Mouse (Mus musculus) kidney, postnatal 25 days (tissue): Measurements from ENCODE around the gene Vtcn1.

Source experiments
- DNase-seq, 2 experiments: peaks; one replicate each; pipeline ENCODE4 v3.0.0; 2021; ENCODE audit warnings: mixed read lengths in 2 of 2

Vtcn1 gene

DNA sequence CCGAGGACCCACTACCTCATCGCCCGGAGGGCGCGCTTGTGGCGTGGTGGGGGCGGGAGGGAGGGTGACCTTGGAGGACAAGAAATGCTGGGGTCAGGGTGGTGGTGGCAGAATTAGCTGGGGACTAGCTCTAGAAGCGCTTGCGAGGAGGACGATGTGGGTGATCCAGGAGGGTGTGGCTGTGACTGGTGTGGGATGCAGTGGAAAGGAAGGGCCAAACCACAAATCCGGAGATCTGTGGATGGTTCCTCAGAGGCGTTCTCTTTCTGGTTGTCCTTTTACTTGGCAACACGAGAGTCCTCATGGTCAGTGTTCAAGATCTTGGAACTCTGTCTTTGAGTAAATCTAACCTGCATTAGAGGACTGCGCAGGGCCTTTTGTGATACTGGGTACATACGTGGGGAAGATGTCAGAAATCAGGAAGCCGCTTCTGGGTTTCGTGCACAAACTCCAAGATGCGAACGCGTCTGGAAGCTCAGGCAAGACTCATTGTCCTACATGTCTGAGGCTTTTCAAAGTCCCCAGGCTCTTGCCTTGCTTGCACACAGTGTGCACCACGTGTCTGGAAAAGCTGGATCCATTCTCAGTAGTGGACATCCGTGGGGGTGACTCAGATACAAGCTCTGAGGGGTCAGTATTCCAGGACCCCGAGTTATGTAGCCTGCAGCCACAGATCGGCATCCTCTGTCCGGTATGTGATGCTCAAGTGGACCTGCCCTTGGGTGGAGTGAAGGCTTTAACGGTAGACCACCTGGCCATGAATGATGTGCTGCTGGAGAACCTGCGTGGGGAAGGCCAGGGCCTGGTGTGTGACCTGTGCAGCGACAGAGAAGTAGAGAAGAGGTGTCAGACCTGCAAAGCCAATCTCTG is 97.5 kb downstream of the Vtcn1 start:
- no peak for DNase-seq

GRCm38 (mm10) chr3:100924065-100924732 is 98.9 kb downstream of the Vtcn1 start:
- DNase-seq = no peak

DNA sequence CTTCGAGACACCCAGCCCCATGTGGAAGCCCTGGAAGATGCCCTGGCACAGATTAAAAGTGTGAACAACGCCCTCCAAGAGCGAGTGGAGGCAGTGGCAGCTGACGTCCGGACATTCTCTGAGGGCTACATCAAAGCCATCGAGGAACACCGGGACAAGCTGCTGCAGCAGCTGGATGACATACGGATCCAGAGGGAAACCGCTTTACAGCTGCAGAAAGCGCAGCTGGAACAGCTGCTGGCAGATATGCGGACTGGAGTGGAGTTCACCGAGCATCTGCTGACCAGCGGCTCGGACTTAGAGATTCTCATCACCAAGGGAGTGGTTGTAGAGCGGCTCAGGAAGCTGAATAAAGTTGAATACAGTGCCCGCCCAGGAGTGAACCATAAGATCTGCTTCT is 99.9 kb downstream of the Vtcn1 start:
- no peak for DNase-seq

DNA sequence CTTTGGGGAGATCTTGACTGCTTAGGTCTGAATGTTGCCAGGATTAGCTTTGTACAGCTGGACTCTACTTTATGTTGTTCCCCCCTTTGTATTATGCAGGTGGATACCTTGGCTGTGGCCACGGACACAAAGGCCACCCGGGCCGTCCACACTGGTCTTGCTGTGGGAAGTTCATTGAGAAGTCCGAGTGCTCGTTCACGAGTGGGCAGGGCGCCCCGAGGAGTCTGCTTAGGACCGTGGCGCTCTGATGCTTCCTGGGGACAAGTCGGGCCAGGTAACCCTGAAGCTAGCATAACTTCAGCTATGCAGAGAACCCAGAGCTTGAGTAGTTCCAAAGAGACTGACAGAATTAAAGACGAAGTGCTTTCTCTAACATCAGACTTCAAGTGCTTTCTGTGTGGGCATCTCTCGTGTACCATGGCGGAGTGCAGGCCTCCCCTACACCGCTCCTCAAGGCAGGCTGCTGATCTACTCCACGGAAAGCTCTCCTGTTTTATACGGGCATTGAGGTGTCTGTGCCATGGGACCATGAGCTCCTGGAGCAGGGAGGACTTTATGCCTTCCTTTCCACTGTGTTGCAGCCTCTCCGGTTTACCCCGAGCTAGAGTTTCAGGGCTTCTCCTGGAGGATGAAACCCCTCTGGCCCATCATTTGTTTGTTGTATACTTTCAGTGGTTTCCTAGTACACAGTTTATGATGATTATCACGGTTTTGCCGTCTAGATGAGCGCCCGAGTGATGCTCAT is 106.2 kb downstream of the Vtcn1 start:
- no peak for DNase-seq

DNA sequence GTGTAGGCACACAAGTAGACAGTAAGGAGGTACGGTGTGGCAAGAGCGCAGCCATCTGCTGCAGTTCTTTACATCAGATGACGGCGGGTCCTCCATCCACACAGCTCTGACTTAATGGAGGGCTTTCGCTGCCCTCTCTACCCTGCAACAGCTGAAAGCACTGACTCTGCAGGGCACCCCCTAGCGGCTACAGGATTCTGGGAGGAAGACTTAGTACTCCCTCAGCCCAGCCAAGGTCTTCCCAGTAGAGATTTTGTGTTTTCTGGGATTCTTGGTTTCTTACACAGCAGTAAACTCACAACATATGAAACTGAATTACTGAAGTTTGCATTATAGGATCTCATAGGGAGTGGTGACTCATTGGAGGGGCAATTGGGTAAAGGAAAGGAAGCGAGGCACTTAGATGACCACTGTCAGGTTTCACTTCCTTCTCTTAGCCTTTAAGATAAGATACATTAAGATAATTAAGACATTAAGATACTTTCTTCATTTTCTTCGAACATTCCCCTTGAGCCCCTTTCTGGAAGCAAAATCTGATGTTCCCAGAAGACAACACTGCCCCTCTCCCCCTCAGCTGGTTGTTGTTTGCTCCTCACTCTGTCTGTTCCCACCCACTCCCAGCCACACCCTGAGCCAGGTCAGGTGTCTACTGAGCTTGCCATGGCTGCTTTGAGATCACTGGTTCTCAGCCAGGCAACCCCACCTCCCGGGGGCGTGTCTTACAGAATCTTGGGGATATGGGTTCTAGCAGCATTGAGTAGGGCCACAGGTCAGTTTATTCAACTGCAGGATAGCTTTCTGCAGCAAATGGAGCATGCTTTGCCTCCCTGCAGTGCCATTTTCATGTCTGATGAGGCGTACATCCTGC is 107.1 kb downstream of the Vtcn1 start:
- DNase-seq = peak in 1 of 2 experiments; percentile 43

- no peak for DNase-seq
Observed at GRCm38 (mm10) chr3:100935521-100935920, 110.3 kb downstream of the Vtcn1 start.

GRCm38 (mm10) chr3:100936201-100936600 is 110.9 kb downstream of the Vtcn1 start:
- no peak for DNase-seq

GRCm38 (mm10) chr3:100938211-100938610 is 113.0 kb downstream of the Vtcn1 start:
- DNase-seq = no peak

- DNase-seq = no peak
Observed at GRCm38 (mm10) chr3:100940496-100941037, 115.3 kb downstream of the Vtcn1 start.
